Mouse (Mus musculus) hindbrain, embryonic 16.5 days (tissue): ENCODE measurements around the gene Akr1b8. TPM values are rescaled to one million over a fixed set of nuclear protein-coding genes. Genes with fewer than 3 reads are reported as not detected.
"Not testable (repeated sequence)": the region's sequence is repeated elsewhere in the genome, so short reads cannot be mapped to it uniquely, and the experiment has no call there.

Source experiments
- ATAC-seq: fragments of 200-750 bp; cut with Nextera tagmentation; 2 replicates; pipeline ENCODE4 v1.8.0; 2017; ENCODE audit warnings: moderate TSS enrichment, moderate library complexity
- H3K27ac ChIP-seq: fragments of 300-500 bp; sonication (generic); 2 replicates; pipeline ENCODE4 v1.5.1; 2014; ENCODE audit warnings: low read depth, mild to moderate bottlenecking, control low read depth, low read length, moderate library complexity
- H3K27me3 ChIP-seq: fragments of 300-500 bp; sonication (generic); replicated peaks from 2 replicates; pipeline ENCODE4 v1.6.1; 2014; ENCODE audit warnings: low read length; ENCODE audit not compliant: control insufficient read depth, insufficient read depth
- H3K36me3 ChIP-seq: fragments of 300-500 bp; sonication (generic); 2 replicates; pipeline ENCODE4 v1.6.1; 2014; ENCODE audit warnings: mild to moderate bottlenecking, low read length, moderate library complexity, mixed read lengths; ENCODE audit not compliant: control insufficient read depth, insufficient read depth
- H3K4me1 ChIP-seq: fragments of 300-500 bp; sonication (generic); 2 replicates; pipeline ENCODE4 v1.6.1; 2014; ENCODE audit warnings: low read depth, low read length; ENCODE audit not compliant: control insufficient read depth, insufficient read depth
- H3K4me2 ChIP-seq: fragments of 300-500 bp; sonication (generic); 2 replicates; pipeline ENCODE4 v1.6.1; 2014; ENCODE audit warnings: mild to moderate bottlenecking, low read length, control low read depth, moderate library complexity
- H3K4me3 ChIP-seq: fragments of 300-500 bp; sonication (generic); 2 replicates; pipeline ENCODE4 v1.5.1; 2014; ENCODE audit warnings: mild to moderate bottlenecking, low read length, control low read depth, moderate library complexity
- H3K9ac ChIP-seq: fragments of 300-500 bp; sonication (generic); 2 replicates; pipeline ENCODE4 v1.6.1; 2014; ENCODE audit warnings: low read depth, mild to moderate bottlenecking, control low read depth, low read length, moderate library complexity
- H3K9me3 ChIP-seq: fragments of 300-500 bp; sonication (generic); 2 replicates; pipeline ENCODE4 v1.6.1; 2014; ENCODE audit warnings: mild to moderate bottlenecking, low read length, moderate library complexity; ENCODE audit not compliant: control insufficient read depth
- WGBS: fragments of 180-500 bp; shearing (Covaris S2); extraction: QIAGEN DNeasy Blood & Tissue Kit; methylation state at CpG from one replicate; pipeline ENCODE4 v1.1.7; 2014; 5-methylcytosine and 5-hydroxymethylcytosine counted together
- polyA plus RNA-seq: library from polyadenylated mRNA; unstranded; fragments of >200 nt; fragmentation: Nextera tagmentation; extraction: Ambion mirVana; gene quantifications from 2 replicates; pipeline ENCODE4 v1.2.1, GENCODE M21; 2015

Gene Akr1b8
- polyA plus RNA-seq, 1 experiment from 2014 or later = 4.4 TPM

DNA sequence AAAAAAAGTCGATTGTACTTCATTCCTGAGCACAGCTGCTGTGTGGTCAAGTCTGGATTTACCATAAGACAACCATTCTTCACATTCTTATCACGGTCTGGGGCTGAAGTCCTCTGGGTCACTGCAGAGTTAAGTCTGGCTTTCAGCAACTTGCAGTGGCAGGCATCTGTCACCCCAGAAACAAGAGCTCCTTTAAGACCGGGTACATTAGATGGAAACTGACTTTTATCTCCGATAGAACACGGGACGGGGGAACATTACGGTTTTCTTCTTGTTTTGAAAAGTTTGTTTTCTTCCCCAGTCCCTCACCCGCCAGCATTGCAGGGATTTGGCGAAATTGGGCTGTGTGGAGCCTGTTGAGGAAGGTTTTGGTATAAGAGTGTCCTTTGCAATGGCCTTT, 1.9 kb downstream of the Akr1b8 start:
- H3K9ac ChIP-seq = no peak overlapping the region
- no peaks in the 10 kb centered on the region for H3K36me3 ChIP-seq
- H3K4me3 ChIP-seq = no peak overlapping the region
- no peaks in the 10 kb centered on the region for H3K9me3 ChIP-seq
- ATAC-seq = no peak
- 0 out of 2 replicates have a peak, but pooled peaks cover 2% of the 10 kb centered on the region for H3K4me1 ChIP-seq
- H3K4me2 ChIP-seq = no peak overlapping the region
- 90% methylated on average over 9 of the region's 9 CpGs for WGBS
- H3K27ac ChIP-seq = no peak overlapping the region
- no peaks in the 10 kb centered on the region; the same call in 1 of the 2 replicates for H3K27me3 ChIP-seq

DNA sequence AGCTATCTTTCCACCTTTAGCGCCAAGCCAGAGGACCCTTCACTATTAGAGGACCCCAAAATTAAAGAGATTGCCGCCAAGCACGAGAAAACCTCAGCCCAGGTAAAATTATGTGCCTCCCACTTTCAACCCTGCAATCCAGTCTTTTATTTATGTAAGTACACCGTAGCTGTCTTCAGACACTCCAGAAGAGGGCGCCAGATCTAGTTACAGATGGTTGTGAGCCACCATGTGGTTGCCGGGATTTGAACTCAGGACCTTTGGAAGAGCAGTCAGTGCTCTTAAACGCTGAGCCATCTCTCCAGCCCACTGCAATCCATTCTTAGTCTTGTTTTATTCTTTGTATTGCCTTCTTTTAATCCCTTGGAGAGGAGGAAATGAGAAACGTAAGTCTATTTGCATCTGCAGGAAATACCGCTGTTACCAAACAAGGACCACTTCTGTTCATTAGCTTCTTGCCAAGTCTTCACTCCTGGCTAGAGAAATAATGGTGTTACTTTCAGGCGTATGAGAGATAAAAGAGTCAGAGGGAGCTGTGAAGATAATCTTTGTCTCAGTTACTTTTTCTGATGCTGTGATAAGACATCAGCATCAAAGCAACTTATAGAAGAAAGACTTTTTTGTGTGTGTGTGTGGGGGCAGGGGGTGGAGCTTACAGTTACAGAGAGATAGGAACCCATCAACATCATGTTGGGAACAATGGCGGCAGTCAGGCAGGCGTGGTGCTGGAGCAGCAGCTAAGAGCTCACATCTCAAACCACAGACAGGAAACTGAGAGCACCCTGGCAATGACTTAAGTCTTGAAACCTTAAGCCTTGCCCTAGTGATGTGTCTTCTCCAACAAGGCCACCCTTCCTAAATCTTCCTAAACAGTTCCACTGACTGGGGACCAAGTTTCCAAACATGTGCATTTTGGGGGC, 10.6 kb downstream of the Akr1b8 start:
- Histone ChIP-seq H3K4me3 (no peak overlapping the region), H3K4me2 (no peak overlapping the region), H3K9ac (no peak overlapping the region), H3K4me1 (no peaks in the 10 kb centered on the region), H3K9me3 (no peaks in the 10 kb centered on the region), H3K27me3 (no peaks in the 10 kb centered on the region; the same call in 1 of the 2 replicates), H3K36me3 (no peaks in the 10 kb centered on the region), H3K27ac (no peak overlapping the region)
- no peak for ATAC-seq
- 89% methylated on average over 12 of the region's 12 CpGs for WGBS

DNA sequence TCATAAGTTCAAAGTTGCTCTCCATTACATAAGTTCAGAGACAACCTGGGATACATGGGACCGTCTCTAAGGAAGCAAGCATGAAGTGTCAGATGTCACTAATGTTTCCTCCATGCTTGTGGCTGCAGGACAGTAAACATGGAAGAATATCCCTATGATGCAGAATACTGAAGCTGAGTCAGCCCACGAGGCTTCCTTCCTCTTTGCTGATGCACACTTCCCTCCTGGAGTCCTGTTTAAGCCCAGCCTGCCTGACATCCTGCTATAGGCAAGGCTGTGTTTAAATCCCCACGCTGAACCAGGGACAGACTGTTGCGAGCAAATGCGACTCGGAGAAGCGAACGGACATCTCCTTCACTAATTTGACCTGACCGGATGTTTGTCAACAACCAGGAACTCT, 14.1 kb downstream of the Akr1b8 start:
- no peak overlapping the region for H3K27ac ChIP-seq
- WGBS = 80% methylated on average over 9 of the region's 9 CpGs
- H3K9ac ChIP-seq = no peak overlapping the region; the same call in 1 of the 2 replicates
- H3K4me1 ChIP-seq = no peaks in the 10 kb centered on the region
- no peaks in the 10 kb centered on the region for H3K9me3 ChIP-seq
- H3K4me2 ChIP-seq = no peak overlapping the region
- no peaks in the 10 kb centered on the region for H3K36me3 ChIP-seq
- no peak for ATAC-seq
- no peaks in the 10 kb centered on the region for H3K27me3 ChIP-seq
- H3K4me3 ChIP-seq = no peak overlapping the region

DNA sequence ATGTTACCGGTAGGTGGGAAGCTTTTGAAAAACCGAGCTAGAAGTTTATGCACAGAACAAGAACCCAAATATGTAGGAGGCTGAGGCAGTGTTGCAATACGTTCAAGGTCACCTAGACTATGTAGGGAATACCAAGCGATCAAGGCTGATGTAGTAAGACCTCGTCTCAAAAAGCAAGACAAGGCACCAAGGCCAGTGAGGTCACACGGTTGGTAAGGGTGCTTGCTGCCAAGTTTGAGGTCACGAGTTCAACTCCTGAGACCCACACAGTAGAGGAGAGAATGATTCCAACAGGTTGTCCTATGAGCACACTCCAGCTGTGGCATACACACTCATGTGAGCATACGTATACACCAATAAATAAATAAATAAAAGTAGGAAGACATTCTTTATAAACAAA, 16.2 kb downstream of the Akr1b8 start:
- Histone ChIP-seq H3K27me3 (no peaks in the 10 kb centered on the region), H3K4me2 (no peak overlapping the region), H3K36me3 (no peaks in the 10 kb centered on the region), H3K4me1 (no peaks in the 10 kb centered on the region), H3K9me3 (no peaks in the 10 kb centered on the region), H3K4me3 (no peak overlapping the region), H3K27ac (no peak overlapping the region), H3K9ac (no peak overlapping the region)
- 70% methylated on average over 8 of the region's 8 CpGs for WGBS
- no peak for ATAC-seq

DNA sequence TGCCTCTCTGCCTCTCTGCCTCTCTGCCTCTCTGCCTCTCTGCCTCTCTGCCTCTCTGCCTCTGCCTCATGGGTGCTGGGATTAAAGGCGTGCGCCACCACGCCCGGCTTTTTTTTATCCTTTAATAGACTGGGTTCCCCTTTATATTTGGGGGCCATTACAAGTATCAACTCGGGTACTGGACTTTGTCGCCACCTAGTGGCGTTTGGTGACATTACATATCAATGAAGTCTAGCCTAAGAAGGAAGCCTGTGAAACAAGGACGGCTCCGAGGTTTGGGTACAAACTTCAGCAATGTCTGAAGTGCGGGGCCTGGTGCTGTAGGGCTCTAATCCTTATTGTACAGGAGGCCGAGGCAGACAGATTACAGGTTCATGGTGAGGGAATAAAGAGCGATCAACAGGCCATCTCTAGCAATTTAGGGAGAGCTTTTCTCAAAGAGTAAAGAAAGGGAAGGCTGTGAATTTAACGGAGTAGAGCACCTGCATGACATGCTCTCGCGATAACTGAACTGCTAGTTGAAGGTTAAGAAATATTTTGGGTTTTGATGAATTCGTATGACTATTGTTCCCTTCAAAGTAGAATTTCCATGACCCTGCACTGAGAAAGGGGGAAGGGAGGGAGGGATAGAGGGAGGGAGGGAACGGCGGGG, 17.9 kb downstream of the Akr1b8 start:
- 26% methylated on average over 18 of the region's 18 CpGs for WGBS
- peak; percentile 63 for ATAC-seq

DNA sequence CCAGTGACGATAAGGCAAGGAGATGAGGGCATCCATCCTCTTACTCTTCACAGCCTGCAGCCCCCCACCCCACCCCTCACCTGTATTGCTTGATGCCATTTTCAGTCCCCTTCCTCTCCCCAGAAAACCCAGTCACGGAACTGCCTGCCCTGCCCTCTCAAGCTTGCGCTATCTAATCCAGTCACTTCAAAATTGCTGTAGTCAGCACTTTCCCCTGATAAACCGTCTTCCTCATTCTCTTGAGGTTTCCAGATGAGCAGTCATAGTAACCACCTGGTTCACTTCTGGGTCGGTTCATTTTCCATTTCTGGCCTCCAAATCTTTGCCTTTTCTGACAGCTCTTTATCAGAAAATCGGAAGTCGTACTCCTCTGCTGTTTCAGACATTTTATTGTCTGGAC, 19.9 kb downstream of the Akr1b8 start:
- Histone ChIP-seq H3K9me3 (no peaks in the 10 kb centered on the region), H3K4me1 (no peaks in the 10 kb centered on the region), H3K27me3 (no peaks in the 10 kb centered on the region), H3K27ac (no peak overlapping the region), H3K9ac (no peak overlapping the region), H3K4me2 (no peak overlapping the region), H3K36me3 (no peaks in the 10 kb centered on the region), H3K4me3 (no peak overlapping the region)
- no peak for ATAC-seq
- 77% methylated on average over 7 of the region's 7 CpGs for WGBS

More for the DNA sequence above, 17.9 kb downstream of the Akr1b8 start:
- H3K27ac ChIP-seq = no peak overlapping the region
- H3K9me3 ChIP-seq = no peaks in the 10 kb centered on the region
- H3K4me3 ChIP-seq = no peak overlapping the region
- H3K36me3 ChIP-seq = no peaks in the 10 kb centered on the region
- H3K27me3 ChIP-seq = no peaks in the 10 kb centered on the region
- H3K4me1 ChIP-seq = no peaks in the 10 kb centered on the region
- H3K4me2 ChIP-seq = peak overlapping the region; percentile 41; the same call in 1 of the 2 replicates
- no peak overlapping the region for H3K9ac ChIP-seq

DNA sequence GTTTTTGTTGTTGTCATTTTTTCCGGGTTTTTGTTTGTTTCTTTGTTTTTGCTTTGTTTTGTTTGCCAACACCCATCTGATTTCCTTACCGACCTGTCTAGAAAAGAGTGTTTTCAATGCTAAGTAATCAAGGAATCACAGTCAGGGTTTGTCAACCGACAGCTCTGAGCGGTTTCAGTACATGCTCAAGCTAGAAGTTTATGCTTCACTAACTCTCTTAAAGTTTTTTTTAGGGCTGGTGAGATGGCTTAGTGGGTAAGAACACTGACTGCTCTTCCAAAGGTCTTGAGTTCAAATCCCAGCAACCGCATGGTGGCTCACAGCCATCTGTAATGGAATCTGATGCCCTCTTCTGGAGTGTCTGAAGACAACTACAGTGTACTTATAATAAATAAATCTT, 22.0 kb downstream of the Akr1b8 start:
- H3K4me3 ChIP-seq, H3K27me3 ChIP-seq, H3K4me2 ChIP-seq, H3K9me3 ChIP-seq, H3K9ac ChIP-seq, H3K4me1 ChIP-seq, ATAC-seq, H3K36me3 ChIP-seq, H3K27ac ChIP-seq: not testable (repeated sequence)
- WGBS = 75% methylated on average over 5 of the region's 5 CpGs

DNA sequence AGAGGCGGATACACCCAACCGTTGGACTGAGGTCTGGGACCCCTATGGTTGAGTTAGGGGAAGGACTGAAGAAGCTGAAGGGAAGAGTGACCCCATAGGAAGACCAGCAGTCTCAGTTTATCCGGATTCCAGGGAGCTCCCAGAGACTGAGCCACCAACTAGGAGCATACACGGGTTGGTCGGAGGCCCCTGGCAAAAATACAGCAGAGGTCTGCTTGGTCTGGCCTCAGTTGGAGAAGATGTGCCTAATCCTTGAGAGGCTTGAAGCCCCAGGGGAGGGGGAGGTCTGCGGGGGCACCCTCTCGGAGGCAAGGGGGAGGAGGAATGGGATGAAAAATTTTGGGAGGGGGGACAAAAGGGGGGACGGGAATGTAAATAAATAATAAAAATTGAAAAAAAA, 29.5 kb downstream of the Akr1b8 start:
- Histone ChIP-seq H3K4me2 (no peak overlapping the region), H3K4me1 (peaks cover 3% of the 10 kb centered on the region), H3K9me3 (no peaks in the 10 kb centered on the region), H3K27ac (no peak overlapping the region), H3K9ac (no peak overlapping the region), H3K27me3 (no peaks in the 10 kb centered on the region), H3K4me3 (no peak overlapping the region), H3K36me3 (no peaks in the 10 kb centered on the region)
- ATAC-seq = no peak
- WGBS = 49% methylated on average over 8 of the region's 8 CpGs

DNA sequence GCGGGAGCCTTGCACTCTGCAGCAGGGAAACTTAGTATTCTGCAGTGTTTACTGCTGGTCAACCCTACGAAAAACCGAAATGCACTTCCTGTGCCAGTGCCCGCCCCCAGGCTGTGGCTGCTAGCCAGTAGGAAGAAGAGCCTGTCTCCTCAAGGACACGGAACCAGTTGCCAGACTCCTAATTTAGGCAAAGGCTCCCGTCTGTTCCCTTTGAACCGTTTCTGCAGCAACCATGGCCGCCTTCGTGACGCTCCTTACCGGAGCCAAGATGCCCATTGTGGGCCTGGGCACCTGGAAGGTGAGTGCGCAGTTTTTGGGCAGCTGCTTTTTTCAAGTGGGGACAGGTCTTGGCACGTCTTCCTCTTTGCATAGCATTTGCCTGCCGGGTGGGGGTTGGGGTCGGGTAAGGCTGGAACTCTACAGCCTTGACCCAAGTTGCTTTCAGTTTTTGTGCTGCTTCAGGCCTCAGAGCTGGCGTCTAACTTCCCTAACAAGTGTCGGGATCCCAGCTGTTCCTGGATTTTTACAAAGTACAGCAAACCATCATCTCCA, 30.3 kb downstream of the Akr1b8 start, which contains the start of gene Akr1b10:
Gene Akr1b10, plus strand, starts transcription at position 109 of the 552 bp plus-strand sequence.
- whole genome bisulfite sequencing = 3% methylated on average over 17 of the region's 17 CpGs
- Histone ChIP-seq H3K27ac (peak within 1 kb of the TSS; percentile 67), H3K4me2 (peak within 1 kb of the TSS; percentile 75), H3K36me3 (no peaks in the 10 kb centered on the region), H3K4me3 (peak within 1 kb of the TSS; percentile 49), H3K4me1 (peaks cover 3% of the 10 kb centered on the region), H3K9ac (peak within 1 kb of the TSS; percentile 64), H3K9me3 (no peaks in the 10 kb centered on the region), H3K27me3 (no peaks in the 10 kb centered on the region)
- peak; percentile 96 for ATAC-seq
